Comparison of ENCODE assay signal across 8 mouse cellular contexts in the genomic region with DNA sequence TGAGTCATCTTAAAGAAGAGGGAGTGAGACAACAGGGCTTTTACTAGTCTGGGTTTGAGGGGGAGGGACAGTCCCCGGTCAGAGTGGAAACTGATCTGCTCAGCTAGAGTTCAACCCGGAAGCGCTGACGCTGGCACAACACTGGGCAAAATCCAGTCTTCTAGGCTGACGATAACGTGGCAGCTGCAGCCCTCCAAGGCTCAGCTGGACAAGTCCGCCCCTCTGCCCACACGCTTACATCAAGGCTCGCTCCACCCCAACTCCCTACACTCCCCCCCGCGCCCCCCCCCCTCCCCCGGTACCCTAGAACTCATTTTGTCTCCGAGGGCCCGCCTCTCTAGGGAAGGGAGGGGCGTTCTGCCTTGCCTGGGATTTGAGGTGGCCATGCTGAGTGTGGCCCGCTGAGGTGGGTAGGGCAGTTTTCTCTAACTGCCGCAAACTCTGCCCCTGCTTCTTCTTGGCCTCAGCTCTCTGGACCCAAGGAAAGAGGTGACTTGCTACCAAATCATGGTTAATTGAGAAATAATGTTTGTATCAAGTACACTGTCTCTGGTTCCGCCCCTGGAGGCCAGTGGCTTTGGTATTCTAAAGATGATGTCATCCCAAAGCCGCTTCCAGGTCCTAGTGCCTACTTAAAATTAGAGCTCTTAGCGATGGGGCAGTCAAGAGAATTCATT. TPM values are rescaled to one million over a fixed set of nuclear protein-coding genes. Genes with fewer than 3 reads are reported as not detected.
A peak's percentile ranks its signal among the peaks of the same experiment; 100 is the strongest.
DNase-seq lines count a peak whose midpoint lies in the region; ATAC-seq and TF ChIP-seq lines count a peak whose summit lies in the region.

No protein-coding gene starts in this region.

- H3K79me2 ChIP-seq in CH12.LX (replicated peaks; ENCODE audit: control insufficient read depth, extremely low read depth, insufficient read depth, poor library complexity, severe bottlenecking), result 0 out of 2 replicates have a peak, but pooled peaks cover 2% of the 10 kb centered on the region

- peak; percentile 87 for TF ChIP-seq POLR2A in CH12.LX (IDR thresholded peaks at IDR 0.05; ENCODE audit: low read depth, low read length)

- H3K9me3 ChIP-seq in CH12.LX (replicated peaks; ENCODE audit: low read length), result no peaks in the 10 kb centered on the region
- H3K9me3 ChIP-seq in forebrain, embryonic 13.5 days (replicated peaks), result no peaks in the 10 kb centered on the region
- H3K9me3 ChIP-seq in liver, postnatal 0 days (ENCODE audit: low read length), result no peaks in the 10 kb centered on the region
- no peaks in the 10 kb centered on the region for H3K9me3 ChIP-seq in neural tube, embryonic 14.5 days (ENCODE audit: control insufficient read depth, low read length)

- dilution Hi-C loops in CH12.LX (cut with MboI; ENCODE audit: extremely low pct_ligation_motif_present, extremely low pct_unique_long_range_greater_than_20kb, low sequenced_read_pairs), result no loop called here

- peaks cover 2 to 15% of the 10 kb centered on the region in 2 experiments; a peak in 2 of 4 replicates for H3K4me1 ChIP-seq in CH12.LX (ENCODE audit: control insufficient read depth in 1 of 2, insufficient read depth in 2 of 2)
- no peaks in the 10 kb centered on the region for H3K4me1 ChIP-seq in forebrain, embryonic 13.5 days
- peaks cover 5% of the 10 kb centered on the region; the same call in 1 of the 2 replicates for H3K4me1 ChIP-seq in liver, postnatal 0 days (ENCODE audit: insufficient read depth)
- H3K4me1 ChIP-seq in neural tube, embryonic 14.5 days (ENCODE audit: control insufficient read depth, insufficient read depth, low read length), result no peaks in the 10 kb centered on the region

- TF ChIP-seq CTCF in CH12.LX (conservative IDR thresholded peaks at IDR 0.05 in 1 of 2, IDR thresholded peaks at IDR 0.05 in 1 of 2; ENCODE audit: low read depth in 2 of 2, low read length in 2 of 2), result no peak
- TF ChIP-seq CTCF in liver, postnatal 0 days (IDR thresholded peaks at IDR 0.05; ENCODE audit: low read depth), result no peak

- peak; percentile 98 for DNase-seq in CH12.LX (ENCODE audit: extremely low read depth)
- DNase-seq in heart, postnatal 10 days, result peak; percentile 87 to 89
- DNase-seq in large intestine, adult 2 months (ENCODE audit: low read depth, low spot score), result peak; percentile 88
- peak; percentile 88 for DNase-seq in liver, postnatal 0 days
- DNase-seq in testis, postnatal 10 days (ENCODE audit: low spot score), result peak; percentile 83

- ATAC-seq in cerebellum, adult (ENCODE audit: insufficient number of reproducible peaks, low FRiP score, low TSS enrichment), result peak; percentile 95
- ATAC-seq in forebrain, embryonic 13.5 days, result peak; percentile 97
- peak; percentile 96 for ATAC-seq in liver, postnatal 0 days
- ATAC-seq in neural tube, embryonic 14.5 days (ENCODE audit: low read depth), result peak; percentile 96

- no peaks in the 10 kb centered on the region for H3K27me3 ChIP-seq in CH12.LX (replicated peaks)
- no peaks in the 10 kb centered on the region for H3K27me3 ChIP-seq in forebrain, embryonic 13.5 days
- no peaks in the 10 kb centered on the region for H3K27me3 ChIP-seq in liver, postnatal 0 days (ENCODE audit: insufficient read depth, low read length)
- H3K27me3 ChIP-seq in neural tube, embryonic 14.5 days (ENCODE audit: control insufficient read depth, insufficient read depth, low read length), result no peaks in the 10 kb centered on the region

- peak overlapping the region; percentile 95 for H3K9ac ChIP-seq in CH12.LX (ENCODE audit: insufficient read depth, low read depth)
- H3K9ac ChIP-seq in forebrain, embryonic 13.5 days, result peak overlapping the region; percentile 65
- H3K9ac ChIP-seq in liver, postnatal 0 days (replicated peaks), result peak overlapping the region; percentile 63
- peak overlapping the region; percentile 64 for H3K9ac ChIP-seq in neural tube, embryonic 14.5 days (replicated peaks; ENCODE audit: low read depth, low read length)

- H3K27ac ChIP-seq in CH12.LX (ENCODE audit: insufficient read depth, low read depth), result peak overlapping the region; percentile 90
- peak overlapping the region; percentile 81 for H3K27ac ChIP-seq in forebrain, embryonic 13.5 days
- peak overlapping the region; percentile 96 for H3K27ac ChIP-seq in liver, postnatal 0 days (ENCODE audit: low read depth)
- H3K27ac ChIP-seq in neural tube, embryonic 14.5 days (ENCODE audit: low read depth, low read length), result peak overlapping the region; percentile 81

- in situ Hi-C loops in CH12.LX (cut with MboI; ENCODE audit: low pct_ligation_motif_present, low pct_unique_long_range_greater_than_20kb, low sequenced_read_pairs), result no loop called here

- H3K36me3 ChIP-seq in CH12.LX (replicated peaks in 1 of 2; ENCODE audit: control insufficient read depth in 1 of 2, insufficient read depth in 1 of 2, low read length in 1 of 2), result no peaks in the 10 kb centered on the region
- no peaks in the 10 kb centered on the region for H3K36me3 ChIP-seq in forebrain, embryonic 13.5 days (ENCODE audit: poor library complexity, severe bottlenecking)
- H3K36me3 ChIP-seq in liver, postnatal 0 days (replicated peaks; ENCODE audit: insufficient read depth, low read length), result no peaks in the 10 kb centered on the region
- H3K36me3 ChIP-seq in neural tube, embryonic 14.5 days (ENCODE audit: control insufficient read depth, insufficient read depth, low read length), result no peaks in the 10 kb centered on the region

- no peak; the same call in 1 of the 2 replicates for TF ChIP-seq RAD21 in CH12.LX (IDR thresholded peaks at IDR 0.05; ENCODE audit: low read depth, low read length)

- H3K4me2 ChIP-seq in CH12.LX (ENCODE audit: insufficient read depth, low read depth, poor library complexity, severe bottlenecking), result peak overlapping the region; percentile 75; the same call in 1 of the 2 replicates
- H3K4me2 ChIP-seq in forebrain, embryonic 13.5 days, result peak overlapping the region; percentile 63
- H3K4me2 ChIP-seq in liver, postnatal 0 days (ENCODE audit: low read depth, low read length), result peak overlapping the region; percentile 78
- peak overlapping the region; percentile 56 for H3K4me2 ChIP-seq in neural tube, embryonic 14.5 days (ENCODE audit: low read depth, low read length)

- TF ChIP-seq EP300 in CH12.LX (IDR thresholded peaks at IDR 0.05; ENCODE audit: low read length), result peak; percentile 76; the same call in 1 of the 2 replicates
- peak; percentile 71 for TF ChIP-seq EP300 in liver, postnatal 0 days (IDR thresholded peaks at IDR 0.05; ENCODE audit: low read depth)

- intact Hi-C loops in heart, postnatal 10 days (cut with DNase I), result loop anchor here (1.0 kb wide), 1 partner anchor 16 kb away; a partner anchor contains a TSS

- peak overlapping the region; percentile 60 to 82 (median 68) for H3K4me3 ChIP-seq in CH12.LX (replicated peaks in 1 of 3; ENCODE audit: low read depth in 2 of 3, low read length in 2 of 3, poor library complexity in 1 of 3)
- peak overlapping the region; percentile 49 for H3K4me3 ChIP-seq in forebrain, embryonic 13.5 days
- H3K4me3 ChIP-seq in liver, postnatal 0 days (ENCODE audit: low read depth, low read length), result peak overlapping the region; percentile 64
- peak overlapping the region; percentile 47 for H3K4me3 ChIP-seq in neural tube, embryonic 14.5 days (ENCODE audit: low read depth, low read length)

- under 1% methylated on average over 17 of the region's 20 CpGs for WGBS in forebrain, embryonic 13.5 days
- 1% methylated on average over 20 of the region's 20 CpGs for WGBS in large intestine, adult 2 months
- WGBS in liver, postnatal 0 days (ENCODE audit: insufficient replicate concordance), result 2% methylated on average over 17 of the region's 20 CpGs
- WGBS in neural tube, embryonic 14.5 days, result under 1% methylated on average over 19 of the region's 20 CpGs

TF ChIP-seq in CH12.LX, 34 proteins besides CTCF, POLR2A, EP300 and RAD21 (continues in another document):
- no peak for TF ChIP-seq ZNF384 (IDR thresholded peaks at IDR 0.05; ENCODE audit: low read depth, low read length)
- TF ChIP-seq CHD1 (IDR thresholded peaks at IDR 0.05; ENCODE audit: low read depth, low read length), result no peak
- peak; percentile 66 for TF ChIP-seq NRF1 (IDR thresholded peaks at IDR 0.05; ENCODE audit: low read depth, low read length)
- no peak; the same call in none of the 2 replicates for TF ChIP-seq BHLHE40 (IDR thresholded peaks at IDR 0.05; ENCODE audit: low read depth, low read length)
- peak; percentile 98 for TF ChIP-seq ELF1 (IDR thresholded peaks at IDR 0.05; ENCODE audit: low read depth, low read length)
- TF ChIP-seq JUN (IDR thresholded peaks at IDR 0.05; ENCODE audit: insufficient read depth, low read depth, low read length), result peak; percentile 95
- peak; percentile 76; the same call in 1 of the 2 replicates for TF ChIP-seq MYC (IDR thresholded peaks at IDR 0.05; ENCODE audit: low read depth, low read length)

RNA-seq across cellular contexts. Expression of a gene that starts 16.2 kb away (rescaled TPM):
- total RNA-seq in CH12.LX (2012; rRNA removed) (11.1 and 12.0 TPM in 2 replicates), CH12.LX (2014; rRNA removed) (30.7 and 35.2 TPM in 2 replicates)
- polyA plus RNA-seq in CH12.LX (2012; ENCODE audit: insufficient read length, low read depth), result 23.2 and 30.7 TPM in 2 replicates
- polyA plus RNA-seq in forebrain, embryonic 13.5 days (2015; fragmentation: Nextera tagmentation; extraction: Ambion mirVana), result 147 and 152 TPM in 2 replicates
- 10 to 100 TPM; 77.2 to 78.6 TPM for total RNA-seq in heart, postnatal 10 days (2021)
- polyA plus RNA-seq in large intestine, adult 2 months (2012; rRNA removed), result 17.2 and 27.5 TPM in 2 replicates
- 44.8 and 51.0 TPM in 2 replicates for polyA plus RNA-seq in liver, postnatal 0 days (2015; fragmentation: Nextera tagmentation; extraction: Ambion mirVana)
- polyA plus RNA-seq in neural tube, embryonic 14.5 days (2014; fragmentation: Nextera tagmentation; extraction: Ambion mirVana), result 324 and 339 TPM in 2 replicates

RNA-seq across cellular contexts. Expression of a gene that starts 17.1 kb away (rescaled TPM):
- 39.1 and 42.5 TPM in 2 replicates for total RNA-seq in CH12.LX (2012; rRNA removed)
- 99.4 and 104 TPM in 2 replicates for total RNA-seq in CH12.LX (2014; rRNA removed)
- polyA plus RNA-seq in CH12.LX (2012; ENCODE audit: insufficient read length, low read depth), result 98.5 and 110 TPM in 2 replicates
- 67.6 and 69.9 TPM in 2 replicates for polyA plus RNA-seq in forebrain, embryonic 13.5 days (2015; fragmentation: Nextera tagmentation; extraction: Ambion mirVana)
- total RNA-seq in heart, postnatal 10 days (2021), result 10 to 100 TPM; 70.3 to 70.4 TPM
- polyA plus RNA-seq in large intestine, adult 2 months (2012; rRNA removed), result 15.7 and 19.2 TPM in 2 replicates
- 52.5 and 54.5 TPM in 2 replicates for polyA plus RNA-seq in liver, postnatal 0 days (2015; fragmentation: Nextera tagmentation; extraction: Ambion mirVana)
- 87.5 and 88.7 TPM in 2 replicates for polyA plus RNA-seq in neural tube, embryonic 14.5 days (2014; fragmentation: Nextera tagmentation; extraction: Ambion mirVana)

RNA-seq across cellular contexts. Expression of a gene that starts 54.1 kb away (rescaled TPM):
- total RNA-seq in CH12.LX (2012; rRNA removed) (22.9 and 25.5 TPM in 2 replicates), CH12.LX (2014; rRNA removed) (20.3 and 24.1 TPM in 2 replicates)
- 22.0 and 24.1 TPM in 2 replicates for polyA plus RNA-seq in CH12.LX (2012; ENCODE audit: insufficient read length, low read depth)
- polyA plus RNA-seq in forebrain, embryonic 13.5 days (2015; fragmentation: Nextera tagmentation; extraction: Ambion mirVana), result 17.0 TPM in 2 replicates
- 10 to 100 TPM in 1 of 2 experiments, 1 to 10 TPM in 1; 8.4 to 15.3 TPM for total RNA-seq in heart, postnatal 10 days (2021)
- 20.5 and 23.2 TPM in 2 replicates for polyA plus RNA-seq in large intestine, adult 2 months (2012; rRNA removed)
- polyA plus RNA-seq in liver, postnatal 0 days (2015; fragmentation: Nextera tagmentation; extraction: Ambion mirVana), result 11.9 and 12.4 TPM in 2 replicates
- 15.2 and 18.1 TPM in 2 replicates for polyA plus RNA-seq in neural tube, embryonic 14.5 days (2014; fragmentation: Nextera tagmentation; extraction: Ambion mirVana)

Comparison
In these comparisons a context has a peak if more than half of its experiments do, and no peak if none do; other contexts are left out.
1. Peak in every context shown above with its lines: DNase-seq, ATAC-seq, H3K4me3 ChIP-seq and H3K27ac ChIP-seq.